Mouse (Mus musculus): ENCODE measurements around the gene Kcnk7.

Gene Kcnk7

GRCm38 (mm10) chr19:5725029-5725707 lies 21.0 kb downstream of the Kcnk7 start:
- no peak for DNase-seq (ENCODE audit: low read depth, low spot score)

- no peak for DNase-seq (ENCODE audit: low read depth, low spot score)
Measured at GRCm38 (mm10) chr19:5725767-5726515, 21.8 kb downstream of the Kcnk7 start, which contains the start of gene Ehbp1l1. Gene Ehbp1l1 (minus strand): TSS chr19:5726317.

GRCm38 (mm10) chr19:5726961-5727578 lies 22.9 kb downstream of the Kcnk7 start:
- no peak for DNase-seq (ENCODE audit: low read depth, low spot score)

- DNase-seq (ENCODE audit: low read depth, low spot score): no peak
Measured at GRCm38 (mm10) chr19:5727701-5728100, 23.5 kb downstream of the Kcnk7 start.

GRCm38 (mm10) chr19:5728631-5729443 lies 24.7 kb downstream of the Kcnk7 start:
- DNase-seq (ENCODE audit: low read depth, low spot score): no peak

GRCm38 (mm10) chr19:5729444-5729815 lies 25.3 kb downstream of the Kcnk7 start, which contains the start of gene Fam89b:
Gene Fam89b (minus strand): TSS chr19:5729653.
- peak; percentile 82 for DNase-seq (ENCODE audit: low read depth, low spot score)

- DNase-seq (ENCODE audit: low read depth, low spot score): no peak
Measured at GRCm38 (mm10) chr19:5730314-5731186, 26.4 kb downstream of the Kcnk7 start.

- DNase-seq (ENCODE audit: low read depth, low spot score): peak; percentile 92
Measured at GRCm38 (mm10) chr19:5731264-5731978, 27.3 kb downstream of the Kcnk7 start.

- DNase-seq (ENCODE audit: low read depth, low spot score): no peak
Measured at GRCm38 (mm10) chr19:5734325-5734724, 30.2 kb downstream of the Kcnk7 start.

GRCm38 (mm10) chr19:5739446-5739845 lies 35.3 kb downstream of the Kcnk7 start:
- DNase-seq (ENCODE audit: low read depth, low spot score): no peak

GRCm38 (mm10) chr19:5740320-5741317 lies 36.5 kb downstream of the Kcnk7 start, which contains the start of gene Ltbp3:
Gene Ltbp3 (plus strand): TSS chr19:5740904.
- no peak for DNase-seq (ENCODE audit: low read depth, low spot score)

GRCm38 (mm10) chr19:5741641-5742240 lies 37.6 kb downstream of the Kcnk7 start:
- DNase-seq (ENCODE audit: low read depth, low spot score): no peak

- DNase-seq (ENCODE audit: low read depth, low spot score): no peak
Measured at GRCm38 (mm10) chr19:5742241-5742641, 38.1 kb downstream of the Kcnk7 start.

GRCm38 (mm10) chr19:5743576-5743975 lies 39.4 kb downstream of the Kcnk7 start:
- DNase-seq (ENCODE audit: low read depth, low spot score): no peak

- no peak for DNase-seq (ENCODE audit: low read depth, low spot score)
Measured at GRCm38 (mm10) chr19:5745756-5746710, 41.9 kb downstream of the Kcnk7 start.

- no peak for DNase-seq (ENCODE audit: low read depth, low spot score)
Measured at GRCm38 (mm10) chr19:5746907-5747363, 42.8 kb downstream of the Kcnk7 start.

- DNase-seq (ENCODE audit: low read depth, low spot score): no peak
Measured at GRCm38 (mm10) chr19:5749476-5749875, 45.3 kb downstream of the Kcnk7 start.
